In the genomic region with DNA sequence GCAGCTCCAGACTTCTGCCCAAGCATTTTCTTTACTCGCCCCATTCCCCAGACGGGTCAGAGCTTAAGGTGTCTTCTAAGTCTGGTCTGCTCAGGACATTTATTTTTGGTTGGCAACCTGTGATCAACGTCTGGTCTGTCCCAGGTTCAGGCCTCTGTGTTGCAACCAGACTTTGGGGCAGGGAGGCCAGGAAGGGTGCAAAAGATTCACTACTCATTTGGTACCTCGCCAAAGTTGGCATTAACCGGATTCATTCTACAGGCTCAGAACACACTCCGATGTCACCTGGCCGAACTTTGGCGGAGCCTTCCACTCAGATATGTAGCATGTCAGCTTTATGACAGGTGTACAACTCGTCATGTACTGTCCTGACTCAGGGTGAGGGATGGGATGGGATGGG, we compare ENCODE assay signal across 7 mouse cellular contexts. TPM values are rescaled to one million over a fixed set of nuclear protein-coding genes. Genes with fewer than 3 reads are reported as not detected.
DNase-seq lines count a peak whose midpoint lies in the region; ATAC-seq and TF ChIP-seq lines count a peak whose summit lies in the region.

No protein-coding gene starts in this region.

- ATAC-seq in megakaryocyte, adult 5-6 weeks (ENCODE audit: poor library complexity, severe bottlenecking) = no peak
- 0 out of 2 replicates have a peak, but pooled peaks have one; percentile 10 for ATAC-seq in forebrain, embryonic 16.5 days
- ATAC-seq in limb, embryonic 14.5 days (ENCODE audit: low FRiP score, low read depth) = no peak
- ATAC-seq in stomach, postnatal 0 days (ENCODE audit: low FRiP score, low TSS enrichment) = peak; percentile 3; the same call in 1 of the 2 replicates

- H3K9ac ChIP-seq in forebrain, embryonic 16.5 days (replicated peaks; ENCODE audit: low read depth, low read length) = peak overlapping the region; percentile 76
- H3K9ac ChIP-seq in limb, embryonic 14.5 days (ENCODE audit: low read depth, low read length, severe bottlenecking) = peak overlapping the region; percentile 68
- H3K9ac ChIP-seq in stomach, postnatal 0 days (ENCODE audit: low read length) = 0 out of 2 replicates have a peak overlapping the region, but pooled peaks have one; percentile 32

- no peaks in the 10 kb centered on the region for H3K9me3 ChIP-seq in megakaryocyte, embryonic 14.5 days
- no peaks in the 10 kb centered on the region for H3K9me3 ChIP-seq in forebrain, embryonic 16.5 days (ENCODE audit: control insufficient read depth, low read length)
- no peaks in the 10 kb centered on the region for H3K9me3 ChIP-seq in limb, embryonic 14.5 days (ENCODE audit: control insufficient read depth, low read length)
- H3K9me3 ChIP-seq in stomach, postnatal 0 days (ENCODE audit: control insufficient read depth, low read length) = no peaks in the 10 kb centered on the region

- no peak for TF ChIP-seq EP300 in stomach, postnatal 0 days (optimal IDR thresholded peaks at IDR 0.05)

- peak overlapping the region; percentile 92 for H3K4me3 ChIP-seq in megakaryocyte, embryonic 14.5 days (replicated peaks)
- peak overlapping the region; percentile 61 for H3K4me3 ChIP-seq in forebrain, embryonic 16.5 days (replicated peaks; ENCODE audit: low read length)
- H3K4me3 ChIP-seq in limb, embryonic 14.5 days (replicated peaks; ENCODE audit: low read length) = peak overlapping the region; percentile 61
- H3K4me3 ChIP-seq in stomach, postnatal 0 days (ENCODE audit: low read depth, low read length) = peak overlapping the region; percentile 55

- TF ChIP-seq POLR2A in limb, embryonic 14.5 days (IDR thresholded peaks at IDR 0.05; ENCODE audit: borderline replicate concordance, extremely low read depth, insufficient read depth, insufficient read length) = no peak

- 37% methylated on average over 9 of the region's 9 CpGs for WGBS in forebrain, embryonic 16.5 days
- WGBS in limb, embryonic 14.5 days = 34% methylated on average over 9 of the region's 9 CpGs
- 22% methylated on average over 9 of the region's 9 CpGs for WGBS in stomach, postnatal 0 days

- peak overlapping the region; percentile 78 for H3K4me2 ChIP-seq in forebrain, embryonic 16.5 days (ENCODE audit: low read length)
- H3K4me2 ChIP-seq in limb, embryonic 14.5 days (replicated peaks; ENCODE audit: low read depth, low read length, severe bottlenecking) = peak overlapping the region; percentile 86
- peak overlapping the region; percentile 81 for H3K4me2 ChIP-seq in stomach, postnatal 0 days (replicated peaks; ENCODE audit: low read depth)

- peaks cover 26% of the 10 kb centered on the region for H3K27me3 ChIP-seq in megakaryocyte, embryonic 14.5 days (replicated peaks)
- no peaks in the 10 kb centered on the region for H3K27me3 ChIP-seq in forebrain, embryonic 16.5 days (replicated peaks; ENCODE audit: control insufficient read depth, insufficient read depth, low read length)
- no peaks in the 10 kb centered on the region for H3K27me3 ChIP-seq in limb, embryonic 14.5 days (ENCODE audit: control insufficient read depth, insufficient read depth, low read length)
- no peaks in the 10 kb centered on the region for H3K27me3 ChIP-seq in stomach, postnatal 0 days (ENCODE audit: control insufficient read depth, insufficient read depth, low read length)

- no peak for TF ChIP-seq CTCF in stomach, postnatal 0 days (IDR thresholded peaks at IDR 0.05; ENCODE audit: low read depth)

- no peak for DNase-seq in limb, embryonic 14.5 days (ENCODE audit: low spot score)
- no peak for DNase-seq in stomach, postnatal 0 days (ENCODE audit: low spot score)
- DNase-seq in frontal cortex, postnatal 25 days (ENCODE audit: low spot score in 2 of 2) = no peak
- DNase-seq in adrenal gland, postnatal 10 days = no peak

- H3K4me1 ChIP-seq in megakaryocyte, embryonic 14.5 days = peaks cover 37% of the 10 kb centered on the region
- H3K4me1 ChIP-seq in forebrain, embryonic 16.5 days (replicated peaks; ENCODE audit: control insufficient read depth, insufficient read depth, low read length) = peaks cover 35% of the 10 kb centered on the region
- peaks cover 39% of the 10 kb centered on the region for H3K4me1 ChIP-seq in limb, embryonic 14.5 days (ENCODE audit: control insufficient read depth, insufficient read depth, low read length)
- H3K4me1 ChIP-seq in stomach, postnatal 0 days (replicated peaks; ENCODE audit: control insufficient read depth, insufficient read depth) = peaks cover 20% of the 10 kb centered on the region

- H3K36me3 ChIP-seq in megakaryocyte, embryonic 14.5 days (replicated peaks; ENCODE audit: low read length) = no peaks in the 10 kb centered on the region
- no peaks in the 10 kb centered on the region for H3K36me3 ChIP-seq in forebrain, embryonic 16.5 days (ENCODE audit: control insufficient read depth, insufficient read depth)
- H3K36me3 ChIP-seq in limb, embryonic 14.5 days (ENCODE audit: control insufficient read depth, insufficient read depth, low read length) = no peaks in the 10 kb centered on the region
- H3K36me3 ChIP-seq in stomach, postnatal 0 days (ENCODE audit: control insufficient read depth, insufficient read depth, low read length) = no peaks in the 10 kb centered on the region

- peak overlapping the region; percentile 43 for H3K27ac ChIP-seq in forebrain, embryonic 16.5 days (ENCODE audit: low read length)
- H3K27ac ChIP-seq in limb, embryonic 14.5 days (replicated peaks; ENCODE audit: low read depth, low read length) = peak overlapping the region; percentile 69
- peak overlapping the region; percentile 78 for H3K27ac ChIP-seq in stomach, postnatal 0 days (replicated peaks)

RNA-seq across cellular contexts. Expression of a gene that starts 0.5 kb away (rescaled TPM):
- 3.3 and 10.6 TPM in 2 replicates for polyA plus RNA-seq in megakaryocyte, embryonic 14.5 days (2012; ENCODE audit: insufficient read depth, low replicate concordance)
- 3.2 and 3.9 TPM in 2 replicates for total RNA-seq in megakaryocyte, adult 5-6 weeks (2015)
- 2.2 and 4.2 TPM in 2 replicates for total RNA-seq in megakaryocyte, adult 5-6 weeks (2017)
- 72.3 and 81.9 TPM in 2 replicates for polyA plus RNA-seq in forebrain, embryonic 16.5 days (2015; fragmentation: Nextera tagmentation; extraction: Ambion mirVana)
- 79.9 and 87.1 TPM in 2 replicates for polyA plus RNA-seq in limb, embryonic 14.5 days (2012; rRNA removed)
- 69.5 and 74.0 TPM in 2 replicates for polyA plus RNA-seq in limb, embryonic 14.5 days (2014; fragmentation: Nextera tagmentation; extraction: Ambion mirVana)
- polyA plus RNA-seq in stomach, postnatal 0 days (2015; fragmentation: Nextera tagmentation; extraction: Ambion mirVana) = 23.1 and 23.2 TPM in 2 replicates
- 10 to 100 TPM; 20.6 to 24.6 TPM for total RNA-seq in adrenal gland, postnatal 10 days (2021)

RNA-seq across cellular contexts. Expression of a gene that starts 0.7 kb away (rescaled TPM):
- 2.4 TPM in 1 of 2 replicates, not detected in the other for polyA plus RNA-seq in megakaryocyte, embryonic 14.5 days (2012; ENCODE audit: insufficient read depth, low replicate concordance)
- 7.7 and 8.2 TPM in 2 replicates for total RNA-seq in megakaryocyte, adult 5-6 weeks (2015)
- 2.9 and 3.2 TPM in 2 replicates for total RNA-seq in megakaryocyte, adult 5-6 weeks (2017)
- 6.2 and 7.7 TPM in 2 replicates for polyA plus RNA-seq in forebrain, embryonic 16.5 days (2015; fragmentation: Nextera tagmentation; extraction: Ambion mirVana)
- 54.5 and 64.6 TPM in 2 replicates for polyA plus RNA-seq in limb, embryonic 14.5 days (2012; rRNA removed)
- 41.2 and 44.6 TPM in 2 replicates for polyA plus RNA-seq in limb, embryonic 14.5 days (2014; fragmentation: Nextera tagmentation; extraction: Ambion mirVana)
- polyA plus RNA-seq in stomach, postnatal 0 days (2015; fragmentation: Nextera tagmentation; extraction: Ambion mirVana) = 39.0 and 46.0 TPM in 2 replicates
- 10 to 100 TPM; 30.7 to 32.6 TPM for total RNA-seq in adrenal gland, postnatal 10 days (2021)

RNA-seq across cellular contexts. Expression of a gene that starts 5.1 kb away (rescaled TPM):
- polyA plus RNA-seq in megakaryocyte, embryonic 14.5 days (2012; ENCODE audit: insufficient read depth, low replicate concordance) = 33.5 and 43.6 TPM in 2 replicates
- 1.5 and 2.9 TPM in 2 replicates for total RNA-seq in megakaryocyte, adult 5-6 weeks (2015)
- 2.4 and 4.0 TPM in 2 replicates for total RNA-seq in megakaryocyte, adult 5-6 weeks (2017)
- 221 and 249 TPM in 2 replicates for polyA plus RNA-seq in forebrain, embryonic 16.5 days (2015; fragmentation: Nextera tagmentation; extraction: Ambion mirVana)
- 238 and 328 TPM in 2 replicates for polyA plus RNA-seq in limb, embryonic 14.5 days (2012; rRNA removed)
- 88.0 and 92.7 TPM in 2 replicates for polyA plus RNA-seq in limb, embryonic 14.5 days (2014; fragmentation: Nextera tagmentation; extraction: Ambion mirVana)
- polyA plus RNA-seq in stomach, postnatal 0 days (2015; fragmentation: Nextera tagmentation; extraction: Ambion mirVana) = 16.8 and 20.3 TPM in 2 replicates
- total RNA-seq in adrenal gland, postnatal 10 days (2021) = 10 to 100 TPM; 28.6 to 42.5 TPM

RNA-seq across cellular contexts. Expression of a gene that starts 9.8 kb away (rescaled TPM):
- 3.3 and 4.4 TPM in 2 replicates for polyA plus RNA-seq in megakaryocyte, embryonic 14.5 days (2012; ENCODE audit: insufficient read depth, low replicate concordance)
- 1.4 and 4.8 TPM in 2 replicates for total RNA-seq in megakaryocyte, adult 5-6 weeks (2015)
- total RNA-seq in megakaryocyte, adult 5-6 weeks (2017) = 3.5 and 4.8 TPM in 2 replicates
- polyA plus RNA-seq in forebrain, embryonic 16.5 days (2015; fragmentation: Nextera tagmentation; extraction: Ambion mirVana) = 31.5 and 31.7 TPM in 2 replicates
- polyA plus RNA-seq in limb, embryonic 14.5 days (2012; rRNA removed) = 34.4 and 35.1 TPM in 2 replicates
- 45.6 and 45.8 TPM in 2 replicates for polyA plus RNA-seq in limb, embryonic 14.5 days (2014; fragmentation: Nextera tagmentation; extraction: Ambion mirVana)
- polyA plus RNA-seq in stomach, postnatal 0 days (2015; fragmentation: Nextera tagmentation; extraction: Ambion mirVana) = 20.7 and 23.9 TPM in 2 replicates
- total RNA-seq in adrenal gland, postnatal 10 days (2021) = 10 to 100 TPM; 21.3 to 23.1 TPM

RNA-seq across cellular contexts. Expression of a gene that starts 17.8 kb away (rescaled TPM):
- 0.39 TPM in 1 of 2 replicates, not detected in the other for polyA plus RNA-seq in megakaryocyte, embryonic 14.5 days (2012; ENCODE audit: insufficient read depth, low replicate concordance)
- total RNA-seq in megakaryocyte, adult 5-6 weeks (2015) = not detected in 2 replicates
- total RNA-seq in megakaryocyte, adult 5-6 weeks (2017) = not detected in 2 replicates
- polyA plus RNA-seq in forebrain, embryonic 16.5 days (2015; fragmentation: Nextera tagmentation; extraction: Ambion mirVana) = 0.48 and 0.72 TPM in 2 replicates
- polyA plus RNA-seq in limb, embryonic 14.5 days (2012; rRNA removed) = 0.47 and 0.70 TPM in 2 replicates
- polyA plus RNA-seq in limb, embryonic 14.5 days (2014; fragmentation: Nextera tagmentation; extraction: Ambion mirVana) = 0.51 and 0.58 TPM in 2 replicates
- polyA plus RNA-seq in stomach, postnatal 0 days (2015; fragmentation: Nextera tagmentation; extraction: Ambion mirVana) = 0.15 and 0.23 TPM in 2 replicates
- under 1 TPM; 0.27 to 0.48 TPM for total RNA-seq in adrenal gland, postnatal 10 days (2021)

Comparison
In these comparisons a context has a peak if more than half of its experiments do, and no peak if none do; other contexts are left out.
1. ATAC-seq: peak in forebrain, embryonic 16.5 days (single experiment) and stomach, postnatal 0 days (single experiment); none in megakaryocyte, adult 5-6 weeks (single experiment) and limb, embryonic 14.5 days (single experiment).
2. Peak in every context shown above with its lines, with median percentiles within 50 percentile points of each other: H3K4me3 ChIP-seq, H3K27ac ChIP-seq, H3K4me2 ChIP-seq and H3K9ac ChIP-seq.